Mouse (Mus musculus): ENCODE results near the gene Spon1. TPM values are rescaled to one million over a fixed set of nuclear protein-coding genes. Genes with fewer than 3 reads are reported as not detected.
A peak's percentile ranks its signal among the peaks of the same experiment; 100 is the strongest.

Spon1 gene
- total RNA-seq, 1 experiment from 2014 or later: not detected

DNA sequence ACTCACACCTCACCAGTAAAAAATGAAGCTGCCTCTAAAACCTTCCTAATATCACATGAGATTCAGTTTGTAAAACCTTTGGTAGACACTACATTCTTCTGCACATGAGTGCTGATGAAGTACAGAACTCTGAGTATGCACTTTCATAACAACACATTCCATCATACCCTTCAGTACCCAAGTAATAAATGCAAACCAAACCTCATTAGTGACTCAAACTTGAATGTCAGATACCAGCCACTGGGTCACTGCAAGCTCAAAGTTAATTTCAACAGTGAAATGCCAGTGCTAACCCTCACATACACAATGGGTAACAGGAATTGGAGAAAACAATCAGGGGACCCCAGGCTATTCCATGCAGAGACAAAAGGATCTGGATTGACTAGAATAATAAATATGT is 203.4 kb downstream of the Spon1 start:
- ATAC-seq (replicated peaks; ENCODE audit: low read depth, poor library complexity, severe bottlenecking): no peak

DNA sequence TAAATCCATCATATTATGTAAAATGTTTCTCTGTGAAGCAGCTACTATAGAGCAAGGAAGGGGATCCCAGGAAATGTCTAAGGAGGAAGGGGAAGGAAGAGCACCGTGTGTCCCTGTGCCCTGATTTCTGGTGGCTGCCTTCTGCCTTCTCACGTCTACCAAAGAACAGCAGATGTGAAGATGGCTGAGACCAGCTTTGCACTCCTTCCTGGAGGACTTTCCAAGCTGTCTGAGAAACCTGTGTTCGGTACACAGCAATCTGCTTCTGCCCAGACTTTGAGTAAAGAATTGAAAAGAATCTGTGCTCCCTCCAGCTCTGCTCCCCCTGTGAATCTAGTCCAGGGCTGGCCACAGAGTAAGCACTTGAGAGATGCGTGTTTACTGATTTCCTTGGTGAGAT is 206.7 kb downstream of the Spon1 start:
- ATAC-seq (replicated peaks; ENCODE audit: low read depth, poor library complexity, severe bottlenecking): no peak

DNA sequence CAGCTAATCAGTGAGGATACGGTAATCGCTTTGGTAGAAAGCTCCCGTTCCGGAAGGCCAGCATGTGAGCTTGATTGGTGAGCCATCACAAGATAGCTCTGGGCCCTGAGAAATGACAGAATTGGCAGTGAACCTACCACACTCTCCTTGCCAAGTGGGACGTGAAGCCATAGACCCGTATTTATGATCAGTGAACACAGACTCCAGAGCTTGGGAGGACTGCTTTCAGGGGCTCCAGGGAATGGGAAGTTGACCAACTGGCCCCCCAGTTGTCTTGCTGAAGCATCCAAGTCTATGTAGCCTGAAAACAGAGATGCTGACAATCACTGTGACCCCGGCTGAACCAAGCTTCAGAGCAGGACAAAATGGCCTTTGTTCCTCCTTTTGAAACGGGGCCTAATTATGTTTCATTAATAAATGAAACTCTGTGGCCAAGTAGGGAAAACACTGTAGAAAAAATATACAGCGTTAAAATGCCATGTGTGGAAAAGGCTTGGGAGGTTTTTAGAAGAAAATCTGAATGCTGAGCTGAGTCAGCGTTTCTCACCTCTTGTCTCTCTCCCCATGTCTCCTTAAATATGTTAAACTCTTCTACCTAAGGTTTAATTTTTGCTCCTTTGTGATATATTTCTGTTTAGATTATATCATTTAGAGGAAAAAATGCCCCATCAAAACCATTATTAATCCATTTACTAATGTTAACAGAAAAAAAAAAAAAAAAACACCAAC is 220.8 kb downstream of the Spon1 start:
- ATAC-seq (replicated peaks; ENCODE audit: low read depth, poor library complexity, severe bottlenecking): no peak

DNA sequence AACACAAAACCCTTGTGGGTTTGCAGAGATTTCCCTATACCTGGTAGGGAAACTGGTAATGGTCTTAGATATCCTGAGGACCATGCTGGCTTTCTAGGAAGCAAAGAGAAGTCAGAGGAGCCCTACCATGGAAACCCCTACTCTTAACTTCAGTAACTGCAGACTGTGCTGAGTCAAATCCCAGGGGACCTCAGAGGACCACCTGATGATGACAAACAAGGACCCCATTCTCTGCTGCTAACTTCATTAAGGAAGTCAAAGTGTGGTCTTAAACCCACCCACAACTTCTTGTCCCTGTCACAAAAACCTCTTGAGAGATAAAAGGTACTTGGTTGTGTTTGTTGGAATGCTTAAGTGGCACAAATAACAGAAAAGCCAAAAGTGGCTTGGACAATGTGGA is 222.4 kb downstream of the Spon1 start:
- ATAC-seq (replicated peaks; ENCODE audit: low read depth, poor library complexity, severe bottlenecking): no peak

DNA sequence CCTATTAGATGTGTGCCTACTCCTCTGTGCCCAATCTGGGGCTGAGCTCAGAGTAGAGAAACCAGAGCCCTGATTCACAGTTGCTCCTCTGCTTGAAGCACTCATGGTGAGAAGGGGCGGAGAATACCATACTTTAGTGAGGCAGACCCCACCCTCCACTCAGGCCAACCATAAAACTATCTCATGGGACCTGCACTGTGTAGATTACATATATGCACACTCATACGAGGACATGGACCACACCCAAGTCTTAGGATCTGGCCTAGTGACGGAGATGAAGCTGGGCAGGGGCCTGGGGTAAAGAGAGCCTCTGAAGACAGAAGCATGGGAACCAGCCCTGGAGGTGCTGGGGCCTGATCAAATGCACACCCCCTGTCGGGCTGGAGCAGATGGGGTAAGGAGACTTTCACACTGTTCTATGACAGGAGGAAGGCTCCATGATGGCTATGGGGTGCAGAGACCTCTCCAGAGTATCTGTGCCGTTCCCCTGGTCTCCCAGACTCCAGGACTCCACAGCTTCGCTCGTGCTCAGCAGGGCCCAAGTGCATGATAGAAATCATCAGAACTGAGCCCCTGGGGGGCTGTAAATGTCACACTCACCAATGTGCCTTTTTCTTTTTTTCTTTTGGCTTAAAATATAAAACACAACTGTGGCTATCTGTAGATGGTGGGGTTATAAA is 232.0 kb downstream of the Spon1 start:
- peak; percentile 32; the same call in 1 of the 2 replicates for ATAC-seq (replicated peaks; ENCODE audit: low read depth, poor library complexity, severe bottlenecking)

DNA sequence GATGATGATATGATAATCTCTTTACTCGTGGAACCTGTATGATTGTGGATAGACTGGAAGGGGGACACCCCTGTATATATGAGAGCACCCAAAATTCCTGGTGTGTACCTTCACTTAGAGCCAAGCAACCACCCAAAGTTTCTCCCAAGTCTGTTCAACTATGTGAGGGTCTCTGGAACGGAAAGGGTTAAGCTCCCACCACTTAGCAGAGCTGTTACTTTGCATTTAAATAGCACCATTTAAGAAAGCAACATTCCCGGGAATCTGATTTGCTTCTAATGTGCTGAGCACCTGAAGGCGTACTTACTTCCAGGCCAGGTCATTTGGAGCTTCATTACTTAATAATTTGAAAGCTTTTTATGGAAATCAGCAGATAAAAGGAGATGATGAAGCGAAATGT is 238.4 kb downstream of the Spon1 start:
- ATAC-seq (replicated peaks; ENCODE audit: low read depth, poor library complexity, severe bottlenecking): no peak

DNA sequence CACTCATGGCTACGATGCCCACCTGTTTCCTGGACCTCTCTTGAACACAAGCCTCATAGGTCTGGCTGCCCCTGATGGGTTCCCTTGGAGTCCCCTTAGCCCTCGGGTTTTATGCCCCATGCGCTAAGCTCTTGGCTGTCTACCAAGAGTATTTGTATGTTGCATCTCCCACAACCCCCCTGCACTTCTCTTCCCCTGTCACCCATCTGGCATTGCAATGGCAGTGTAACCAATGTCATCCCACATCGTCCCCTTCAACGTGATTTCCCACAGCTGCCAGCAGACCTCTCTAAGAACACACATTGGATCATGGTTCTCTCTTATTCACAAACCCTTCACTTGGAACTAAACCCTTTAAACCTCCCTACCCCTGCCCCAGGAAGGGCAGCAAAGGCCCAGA is 239.7 kb downstream of the Spon1 start:
- ATAC-seq (replicated peaks; ENCODE audit: low read depth, poor library complexity, severe bottlenecking): no peak

DNA sequence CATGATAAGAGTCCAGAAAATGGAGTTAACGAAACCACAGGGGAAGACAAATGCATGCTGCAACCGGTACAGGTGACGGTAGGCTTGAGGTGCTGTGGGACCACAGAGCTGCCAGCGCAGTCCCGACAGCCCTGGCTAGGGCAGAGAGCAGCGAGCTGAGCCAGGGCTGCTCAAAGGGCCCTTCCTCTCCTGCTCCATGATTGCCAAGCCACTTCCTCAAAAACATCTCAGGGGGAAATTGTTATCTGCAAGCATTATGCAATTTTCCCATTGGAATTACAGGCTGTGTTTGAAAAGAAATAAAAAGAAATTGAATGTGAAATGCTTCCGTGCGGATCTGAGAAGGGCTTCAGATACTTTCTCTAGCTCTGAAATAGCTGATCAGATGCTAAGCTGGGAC is 240.7 kb downstream of the Spon1 start:
- ATAC-seq (replicated peaks; ENCODE audit: low read depth, poor library complexity, severe bottlenecking): no peak

DNA sequence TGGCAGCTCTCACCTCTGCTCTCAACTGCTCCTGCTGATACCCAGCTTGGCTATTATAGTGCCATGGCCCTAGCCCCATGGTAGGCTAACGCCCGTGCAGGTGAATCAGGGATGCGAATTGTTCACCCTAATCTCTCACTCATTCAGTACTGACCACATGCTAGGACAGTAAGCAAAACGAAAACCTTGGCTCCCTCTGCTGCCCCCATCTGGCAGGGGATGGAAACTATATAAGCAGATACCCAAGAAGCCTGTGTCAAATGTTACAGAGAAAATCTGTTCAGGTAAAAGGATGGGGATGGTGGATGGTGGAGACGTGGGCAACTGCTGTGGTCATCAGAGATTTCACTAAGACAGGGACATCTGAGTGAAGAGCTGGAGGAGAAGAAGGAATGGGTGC is 241.8 kb downstream of the Spon1 start:
- ATAC-seq (replicated peaks; ENCODE audit: low read depth, poor library complexity, severe bottlenecking): peak; percentile 68; the same call in 1 of the 2 replicates

DNA sequence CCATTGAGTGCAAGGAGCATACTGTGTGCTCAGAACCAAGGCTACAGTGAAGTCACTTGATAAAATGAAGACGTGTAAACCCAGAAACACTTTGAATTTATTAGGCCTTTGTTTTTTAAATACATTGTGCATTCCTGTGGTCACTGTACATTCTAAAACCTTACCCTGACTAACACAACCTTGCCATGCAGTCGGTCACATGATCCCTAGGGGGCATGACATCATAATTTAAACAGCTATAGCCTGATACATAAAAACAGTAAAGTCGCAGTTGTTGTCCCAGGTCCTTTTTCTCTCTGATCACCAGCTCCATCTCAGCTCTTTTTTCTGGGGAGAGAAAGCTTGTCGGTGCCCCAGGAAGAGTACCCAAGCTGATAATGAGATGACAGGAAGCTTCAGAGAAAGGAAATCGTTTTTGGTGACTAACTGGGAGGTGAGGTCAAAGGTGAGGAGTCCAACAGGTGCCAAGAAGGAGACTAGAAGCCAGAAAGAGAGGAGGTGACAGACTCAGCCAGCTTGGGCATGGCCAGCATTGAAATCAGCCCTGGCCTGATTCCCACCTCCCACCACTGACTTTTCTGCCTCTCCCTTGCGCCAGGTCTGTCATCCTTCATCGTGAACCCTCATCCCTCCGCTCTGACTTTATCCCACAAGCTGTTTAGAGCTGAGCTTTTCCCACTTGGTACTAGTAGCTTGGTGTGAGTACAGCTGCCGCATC is 246.1 kb downstream of the Spon1 start:
- no peak for ATAC-seq (replicated peaks; ENCODE audit: low read depth, poor library complexity, severe bottlenecking)

DNA sequence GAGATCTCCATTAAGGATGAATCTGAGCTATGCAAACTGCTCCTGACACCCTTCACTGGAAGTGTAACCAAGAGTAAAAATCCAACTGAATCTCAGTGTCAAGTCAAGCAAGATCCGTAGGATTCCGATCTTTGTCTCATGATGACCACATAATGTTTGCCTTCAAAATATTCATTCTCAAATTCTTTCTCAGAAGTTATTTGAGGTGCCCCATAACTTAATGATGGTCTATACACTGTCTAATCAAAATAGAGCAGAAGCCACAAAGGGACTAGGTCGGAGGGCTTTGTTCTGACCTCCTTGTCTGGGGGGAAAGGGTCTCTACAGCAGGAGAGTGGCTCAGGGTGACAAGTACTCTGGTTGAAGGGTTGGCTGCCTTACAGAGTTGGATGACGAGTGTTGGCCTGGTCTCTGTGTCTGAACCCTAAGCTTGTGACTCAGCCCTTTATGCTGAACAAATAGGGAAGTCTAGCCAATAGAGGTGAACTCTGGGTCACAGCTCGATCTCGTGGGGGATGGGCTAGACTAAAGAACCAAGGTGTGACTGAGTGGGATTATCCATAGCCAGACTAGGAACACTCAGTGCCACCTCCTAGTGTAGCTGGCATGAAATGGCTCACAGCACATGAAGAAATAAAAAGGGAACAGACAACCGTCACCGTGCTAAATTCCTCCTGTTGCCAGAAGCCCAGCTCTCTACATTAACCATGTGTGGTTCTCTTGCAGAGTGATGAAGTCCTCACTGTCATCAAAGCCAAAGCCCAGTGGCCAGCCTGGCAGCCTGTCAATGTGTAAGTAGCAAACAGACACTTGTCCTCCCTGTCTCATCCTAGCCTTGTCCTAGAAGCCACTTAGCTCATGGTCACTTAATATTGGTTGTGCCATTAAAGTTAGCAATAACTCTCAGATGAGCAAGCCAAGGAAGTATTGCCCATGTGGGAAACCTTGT is 250.5 kb downstream of the Spon1 start:
- ATAC-seq (replicated peaks; ENCODE audit: low read depth, poor library complexity, severe bottlenecking): peak; percentile 54

DNA sequence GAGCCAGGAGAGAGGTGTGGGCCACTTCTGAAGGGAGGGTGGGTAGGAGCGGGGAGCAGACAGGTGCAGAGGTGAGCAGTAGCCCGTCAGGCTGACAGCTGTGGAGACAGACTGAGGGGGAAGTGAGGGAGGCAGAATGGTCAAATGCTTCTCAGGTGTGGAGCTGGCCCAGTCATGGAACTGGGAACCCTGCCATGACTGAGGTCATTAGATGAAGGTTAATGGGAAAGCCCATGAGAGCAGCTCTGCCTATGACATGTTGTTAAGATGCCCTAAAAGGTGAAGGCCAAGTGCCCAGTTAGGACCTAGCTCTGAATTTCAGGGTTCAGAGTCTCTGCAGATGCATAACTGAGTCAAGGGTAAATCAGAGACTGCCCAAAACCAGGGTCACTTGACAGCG is 253.1 kb downstream of the Spon1 start:
- no peak for ATAC-seq (replicated peaks; ENCODE audit: low read depth, poor library complexity, severe bottlenecking)

DNA sequence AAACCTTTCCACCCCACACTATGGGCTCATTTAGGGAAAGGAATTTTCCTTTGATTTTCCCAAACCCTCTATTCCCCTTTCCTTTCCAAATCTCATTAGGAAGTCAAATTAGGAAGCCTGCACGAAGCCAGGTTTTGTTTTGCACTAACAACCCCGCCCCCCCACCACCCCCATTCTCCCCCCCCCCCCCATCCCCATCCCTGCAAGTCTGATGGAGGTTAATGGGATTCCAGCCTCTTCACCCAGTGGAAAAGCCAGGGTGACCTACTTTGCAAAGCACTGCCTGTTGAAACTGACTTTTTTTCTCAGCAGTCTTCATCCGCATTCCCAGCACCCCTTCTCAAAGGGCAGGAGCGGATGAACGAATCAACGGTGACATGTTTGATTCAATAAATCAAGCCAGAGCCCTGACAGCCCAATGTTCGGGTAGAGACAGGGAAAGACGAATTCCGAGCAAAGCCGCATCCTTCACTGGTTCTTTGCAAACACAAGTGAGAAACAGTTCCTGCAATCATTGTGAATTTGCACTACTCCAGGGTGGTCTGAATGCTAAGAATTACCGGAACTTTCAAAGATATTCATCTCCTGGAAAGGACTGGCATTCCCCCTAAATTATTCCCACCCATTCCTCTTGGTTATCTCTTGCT is 254.4 kb downstream of the Spon1 start:
- ATAC-seq (replicated peaks; ENCODE audit: low read depth, poor library complexity, severe bottlenecking): no peak

DNA sequence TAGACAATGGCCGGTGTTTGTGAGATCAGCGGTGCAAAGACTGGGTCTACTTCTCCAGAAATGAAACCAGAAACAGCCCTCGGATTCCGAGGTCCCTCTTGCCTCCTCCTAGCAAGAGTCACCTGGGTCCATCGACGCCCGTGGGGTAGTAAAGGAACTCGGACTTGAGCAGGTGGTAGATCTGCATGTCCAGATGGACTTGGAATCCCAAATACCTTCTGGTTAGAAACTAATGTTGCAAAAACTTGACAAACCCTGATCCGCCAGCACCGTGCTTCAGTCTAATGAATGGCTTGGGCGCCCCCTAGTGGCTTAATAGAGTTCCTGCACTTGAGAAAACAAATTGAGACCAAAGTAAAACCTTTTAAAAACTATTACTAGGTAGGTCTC is 254.9 kb downstream of the Spon1 start:
- peak; percentile 80 for ATAC-seq (replicated peaks; ENCODE audit: low read depth, poor library complexity, severe bottlenecking)

DNA sequence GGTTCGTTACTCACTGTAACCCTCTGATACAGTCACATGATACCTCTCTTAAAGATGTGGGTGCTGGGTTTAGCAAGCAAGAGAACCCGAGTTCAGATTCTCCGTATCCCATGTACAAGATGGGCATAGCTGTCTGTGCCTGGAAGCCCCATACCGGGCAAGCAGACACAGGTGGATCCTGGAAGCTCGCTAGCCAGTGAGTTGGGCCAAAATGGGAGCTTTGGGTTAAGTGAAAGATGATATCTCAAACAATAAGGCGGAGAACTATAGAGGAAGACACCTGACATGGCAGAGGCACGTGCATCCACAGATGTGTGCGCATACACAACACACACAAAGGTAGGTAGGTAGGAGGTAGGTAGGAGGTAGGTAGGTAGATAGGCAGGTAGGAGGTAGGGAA is 261.1 kb downstream of the Spon1 start:
- ATAC-seq (replicated peaks; ENCODE audit: low read depth, poor library complexity, severe bottlenecking): no peak

DNA sequence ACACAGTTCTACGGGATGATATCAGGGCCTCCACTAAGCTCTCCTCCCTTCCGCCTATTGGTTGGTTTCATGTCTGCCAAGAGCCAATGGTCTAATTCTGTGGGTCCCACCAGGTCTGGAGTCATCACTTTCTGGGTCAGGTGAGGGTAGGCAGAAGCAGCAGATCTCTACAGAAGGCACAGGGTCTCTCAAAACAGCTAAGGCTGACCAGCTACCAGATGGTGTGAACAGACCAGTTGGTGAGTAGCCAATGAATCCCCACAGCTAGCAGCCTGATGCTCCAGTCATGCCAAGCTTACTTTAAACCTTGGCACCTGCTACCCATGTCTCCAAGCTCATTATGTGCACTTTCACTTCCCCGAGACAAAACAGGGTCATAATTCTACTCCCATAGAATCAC is 261.6 kb downstream of the Spon1 start:
- ATAC-seq (replicated peaks; ENCODE audit: low read depth, poor library complexity, severe bottlenecking): no peak

DNA sequence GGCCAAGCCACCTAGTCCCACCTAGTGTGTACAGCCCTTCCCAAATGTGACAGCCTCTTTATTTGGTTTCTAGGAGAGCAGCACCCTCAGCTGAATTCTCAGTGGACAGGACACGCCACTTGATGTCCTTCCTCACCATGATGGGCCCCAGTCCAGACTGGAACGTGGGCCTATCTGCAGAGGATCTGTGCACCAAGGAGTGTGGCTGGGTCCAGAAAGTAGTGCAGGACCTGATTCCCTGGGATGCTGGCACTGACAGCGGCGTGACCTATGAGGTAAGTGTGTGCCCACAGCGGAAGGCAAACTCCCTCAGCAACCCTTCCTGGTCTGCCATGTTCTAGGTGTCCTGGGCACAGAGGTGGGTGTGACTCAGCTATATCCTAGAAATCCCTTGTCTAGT is 263.0 kb downstream of the Spon1 start:
- no peak for ATAC-seq (replicated peaks; ENCODE audit: low read depth, poor library complexity, severe bottlenecking)

DNA sequence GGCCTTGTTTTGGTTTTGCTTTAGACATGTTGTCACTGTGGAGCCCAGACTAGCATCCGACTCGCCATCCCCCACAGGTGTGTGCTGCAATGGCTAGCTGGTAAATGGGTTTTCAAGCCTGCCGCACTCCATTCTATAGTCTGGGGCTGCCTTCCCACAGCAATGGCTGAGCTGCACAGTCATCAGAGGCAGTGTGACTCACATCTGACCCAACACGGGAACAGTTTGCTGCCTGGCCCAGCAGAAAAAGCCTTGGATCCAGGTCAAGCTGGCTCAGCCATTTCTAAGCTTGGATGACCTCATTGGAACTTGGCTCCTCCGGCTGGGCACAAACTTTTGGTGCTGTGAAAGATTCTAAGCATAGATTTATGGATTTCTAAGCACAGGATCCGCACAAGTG is 263.8 kb downstream of the Spon1 start:
- no peak for ATAC-seq (replicated peaks; ENCODE audit: low read depth, poor library complexity, severe bottlenecking)

DNA sequence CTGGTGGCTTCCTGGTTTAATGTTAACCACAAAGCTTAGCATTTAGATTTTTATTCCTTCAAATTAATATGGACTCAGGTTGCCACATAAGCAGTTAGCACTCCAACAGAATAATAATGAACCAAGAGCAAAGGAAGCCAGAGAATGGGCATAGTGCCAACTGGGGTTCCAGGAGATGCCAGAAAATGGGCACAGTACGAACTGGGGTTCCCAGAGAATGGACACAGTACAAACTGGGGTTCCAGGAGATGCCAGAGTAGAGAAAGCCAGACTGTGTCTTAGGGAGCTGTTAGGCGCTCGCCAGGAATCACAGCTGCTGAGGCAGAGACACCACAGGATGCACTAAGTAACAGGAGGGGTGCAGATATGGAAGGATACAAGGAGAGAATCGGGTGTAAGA is 271.4 kb downstream of the Spon1 start:
- no peak for ATAC-seq (replicated peaks; ENCODE audit: low read depth, poor library complexity, severe bottlenecking)

DNA sequence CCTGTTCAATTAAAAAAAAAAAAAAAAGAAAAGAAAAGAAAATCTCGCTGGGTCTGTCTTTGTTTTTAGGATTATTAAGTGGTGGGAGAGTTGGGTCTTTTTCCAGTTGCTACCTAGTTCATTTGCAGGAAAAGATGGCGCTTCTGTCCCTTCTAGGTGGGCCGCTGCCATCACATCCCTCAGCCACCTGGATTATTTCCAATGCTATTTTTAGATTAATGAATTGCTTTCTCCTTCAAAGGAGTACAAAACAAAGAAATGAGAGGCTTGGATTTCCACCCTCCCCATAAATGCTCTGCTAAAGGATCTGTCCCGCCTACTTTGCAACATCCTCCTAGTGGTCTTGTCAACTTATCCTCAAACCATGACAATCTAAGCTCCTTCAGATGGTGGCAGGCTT is 275.6 kb downstream of the Spon1 start:
- no peak for ATAC-seq (replicated peaks; ENCODE audit: low read depth, poor library complexity, severe bottlenecking)

All from common myeloid progenitor, adult 5-6 weeks (primary cell).